Mouse (Mus musculus): ENCODE measurements around the gene Pitpnm1. TPM values are rescaled to one million over a fixed set of nuclear protein-coding genes. Genes with fewer than 3 reads are reported as not detected.
"Not testable (repeated sequence)": the region's sequence is repeated elsewhere in the genome, so short reads cannot be mapped to it uniquely, and the experiment has no call there.

Gene Pitpnm1
- total RNA-seq, 4 experiments from 2014 or later, result 1.1 to 3.3 (median 2.4) TPM

DNA sequence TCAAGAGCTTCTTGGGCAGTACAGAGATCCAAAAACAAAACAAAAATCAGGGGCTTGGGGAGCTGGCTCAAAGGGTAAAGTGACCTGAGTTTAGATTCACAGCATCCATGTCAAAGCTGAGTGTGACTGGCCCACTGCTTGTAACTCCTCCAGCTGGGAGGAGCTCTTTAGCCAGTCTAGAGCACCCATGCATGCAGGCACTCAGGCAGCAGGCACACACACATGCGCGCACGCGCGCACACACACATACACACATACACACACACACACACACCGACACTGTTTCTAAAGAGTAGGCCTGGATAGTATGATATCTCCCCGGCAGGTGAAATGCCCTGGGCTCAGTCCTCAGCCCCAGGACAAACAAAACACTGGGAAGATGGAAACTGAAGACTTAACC is 17.2 kb downstream of the Pitpnm1 start:
- no peak for DNase-seq (ENCODE audit: low spot score in 2 of 2)

DNA sequence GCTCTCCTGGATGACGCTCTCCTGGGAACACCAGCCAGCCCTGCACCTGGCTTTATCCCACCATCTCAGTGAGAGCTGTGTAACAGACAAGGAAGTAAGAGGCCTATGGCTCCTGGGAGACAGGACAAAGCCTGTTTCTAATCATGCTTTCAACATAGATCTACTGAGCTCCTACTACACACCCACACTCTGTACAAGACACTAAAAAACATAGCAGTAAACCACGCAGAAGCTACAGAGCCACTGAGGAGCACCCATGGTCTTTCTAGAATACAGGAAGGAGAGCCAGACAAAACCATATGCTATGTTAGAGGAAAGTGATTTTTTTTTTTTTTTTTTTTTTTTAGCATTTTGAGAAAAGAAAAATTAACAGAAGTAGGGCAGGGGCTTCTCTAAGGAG is 18.6 kb downstream of the Pitpnm1 start:
- no peak for DNase-seq (ENCODE audit: low spot score in 2 of 2)

GRCm38 (mm10) chr19:4119716-4120487 is 20.1 kb downstream of the Pitpnm1 start:
- no peak for DNase-seq (ENCODE audit: low spot score in 2 of 2)

DNA sequence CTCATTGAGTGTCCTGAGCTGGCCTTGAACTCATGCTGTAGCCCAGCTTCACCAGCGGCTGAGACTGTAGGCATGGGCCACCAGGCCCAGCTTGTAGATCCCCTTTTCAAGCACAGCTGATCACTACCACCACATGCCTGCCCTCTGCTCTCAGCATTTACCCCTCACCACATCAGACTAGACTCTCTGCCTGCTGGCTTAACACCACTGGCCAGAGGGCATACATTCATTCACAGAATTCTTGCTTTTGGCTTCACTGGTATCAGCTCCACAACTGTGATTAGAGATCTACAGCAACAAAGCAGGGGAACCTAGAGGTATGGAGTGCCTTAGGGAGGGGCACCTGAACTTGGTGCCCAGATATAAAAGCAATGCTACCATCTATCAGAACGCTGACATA is 20.7 kb downstream of the Pitpnm1 start:
- DNase-seq (ENCODE audit: low spot score in 2 of 2), result no peak

DNA sequence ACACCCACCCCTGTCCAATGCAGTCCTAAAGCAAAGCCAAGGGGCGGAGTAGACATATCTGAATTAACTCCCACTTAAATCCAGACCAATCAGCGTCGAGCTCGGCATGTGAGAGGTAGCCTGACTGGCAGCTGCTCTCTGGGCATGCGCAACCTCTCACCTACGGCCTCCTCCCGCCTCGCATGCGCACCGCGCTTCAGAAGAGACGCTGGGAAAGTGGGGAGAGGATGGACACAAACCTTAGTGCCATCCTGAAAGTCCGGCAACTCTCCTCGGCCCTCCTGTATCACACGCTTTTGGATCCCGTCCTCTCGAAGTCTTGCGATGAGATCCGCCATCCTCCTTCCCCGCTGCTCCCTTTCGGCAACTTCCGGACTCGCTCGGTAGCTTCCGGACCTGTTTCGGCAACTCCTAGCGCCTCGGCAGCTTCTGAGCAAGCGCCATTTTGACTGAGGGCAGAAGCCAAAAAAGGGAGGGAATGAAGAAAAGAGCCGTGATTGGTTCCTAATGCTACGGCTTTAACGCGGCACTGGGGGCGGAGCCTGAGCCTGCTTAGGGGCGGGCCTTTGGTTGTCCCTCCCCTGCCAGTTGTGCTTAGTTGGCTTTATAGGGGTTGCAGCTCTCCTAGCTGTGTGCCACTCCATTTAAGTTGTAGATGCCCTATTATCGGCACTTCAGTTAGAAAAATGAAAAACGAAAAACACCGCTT is 21.5 kb downstream of the Pitpnm1 start:
- peak; percentile 98 for DNase-seq (ENCODE audit: low spot score in 2 of 2)

DNA sequence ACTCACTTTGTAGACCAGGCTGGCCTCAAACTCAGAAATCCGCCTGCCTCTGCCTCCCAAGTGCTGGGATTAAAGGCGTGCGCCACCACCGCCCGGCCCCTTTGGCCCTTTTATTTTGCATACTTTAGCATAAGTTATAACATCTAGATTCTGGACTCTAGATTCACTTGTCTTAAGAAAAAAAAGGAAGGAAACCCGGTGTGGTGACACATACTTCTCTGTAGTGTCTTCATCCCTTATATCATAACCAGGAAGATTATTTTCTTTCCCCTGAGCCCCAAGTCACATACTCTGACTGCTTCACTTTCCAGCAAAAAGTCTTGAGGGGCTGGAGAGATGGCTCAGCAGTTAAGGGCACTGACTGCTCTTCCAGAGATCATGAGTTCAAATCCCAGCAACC is 22.1 kb downstream of the Pitpnm1 start:
- not testable (repeated sequence) for DNase-seq (ENCODE audit: low spot score in 2 of 2)

DNA sequence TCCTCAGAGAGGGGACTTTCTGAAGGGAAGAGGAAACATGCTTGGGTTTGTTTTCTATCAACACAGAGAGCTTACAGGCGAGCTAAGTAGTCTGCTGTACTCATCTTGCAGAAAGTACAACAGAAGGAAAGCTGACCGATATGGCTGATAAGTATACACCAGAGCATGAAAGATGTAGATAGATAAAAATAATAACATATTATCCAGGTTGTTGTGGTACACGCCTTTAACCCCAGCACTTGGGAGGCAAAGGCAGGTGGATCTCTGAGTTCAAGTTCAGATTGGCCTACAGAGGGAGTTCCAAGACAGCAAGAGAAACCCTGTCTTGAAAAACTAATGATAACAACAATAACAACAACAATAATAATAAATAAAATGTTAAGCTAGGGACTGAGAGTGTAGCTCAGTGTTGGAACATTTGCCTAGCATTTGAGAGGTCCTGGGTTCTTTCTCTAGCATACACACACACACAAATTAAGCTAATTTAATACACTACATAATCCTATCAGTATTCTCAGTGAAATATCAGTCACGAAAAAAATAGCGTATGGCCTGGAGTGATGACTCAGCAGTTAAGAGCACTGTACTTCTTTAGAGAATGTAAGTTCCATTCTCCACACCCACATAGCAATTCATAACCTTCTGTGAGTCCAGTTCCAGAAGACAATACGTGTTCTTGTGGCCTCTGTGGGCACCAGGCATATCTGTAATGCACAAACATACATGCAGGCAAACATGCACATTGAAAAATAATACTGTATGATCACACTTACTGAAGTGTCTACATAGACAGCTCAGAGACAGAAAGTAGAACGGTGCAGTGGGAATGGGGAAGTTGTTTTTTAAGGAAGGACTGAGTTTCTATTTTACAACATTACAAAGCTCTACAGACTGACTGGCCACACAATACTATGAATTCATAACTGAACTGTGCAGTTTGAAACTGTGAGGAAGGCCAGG is 22.9 kb downstream of the Pitpnm1 start:
- no peak for DNase-seq (ENCODE audit: low spot score in 2 of 2)

GRCm38 (mm10) chr19:4124432-4124831 is 24.6 kb downstream of the Pitpnm1 start:
- no peak for DNase-seq (ENCODE audit: low spot score in 2 of 2)

DNA sequence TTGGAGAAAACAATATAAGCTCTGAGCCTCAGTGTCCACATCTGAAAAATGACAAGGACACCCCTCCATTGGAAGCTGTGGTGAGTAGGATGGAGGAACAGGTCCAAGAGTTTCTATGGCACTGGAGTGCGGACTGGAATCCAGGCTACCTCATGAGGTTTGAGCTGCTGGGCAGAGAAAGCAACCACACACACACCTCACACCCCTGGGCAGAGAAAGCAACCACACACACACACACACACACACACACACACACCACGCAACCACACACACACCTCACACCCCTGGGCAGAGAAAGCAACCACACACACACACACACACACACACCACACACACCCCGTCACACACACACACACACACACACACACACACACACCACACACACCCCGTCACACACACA is 25.5 kb downstream of the Pitpnm1 start:
- DNase-seq (ENCODE audit: low spot score in 2 of 2), result not testable (repeated sequence)

DNA sequence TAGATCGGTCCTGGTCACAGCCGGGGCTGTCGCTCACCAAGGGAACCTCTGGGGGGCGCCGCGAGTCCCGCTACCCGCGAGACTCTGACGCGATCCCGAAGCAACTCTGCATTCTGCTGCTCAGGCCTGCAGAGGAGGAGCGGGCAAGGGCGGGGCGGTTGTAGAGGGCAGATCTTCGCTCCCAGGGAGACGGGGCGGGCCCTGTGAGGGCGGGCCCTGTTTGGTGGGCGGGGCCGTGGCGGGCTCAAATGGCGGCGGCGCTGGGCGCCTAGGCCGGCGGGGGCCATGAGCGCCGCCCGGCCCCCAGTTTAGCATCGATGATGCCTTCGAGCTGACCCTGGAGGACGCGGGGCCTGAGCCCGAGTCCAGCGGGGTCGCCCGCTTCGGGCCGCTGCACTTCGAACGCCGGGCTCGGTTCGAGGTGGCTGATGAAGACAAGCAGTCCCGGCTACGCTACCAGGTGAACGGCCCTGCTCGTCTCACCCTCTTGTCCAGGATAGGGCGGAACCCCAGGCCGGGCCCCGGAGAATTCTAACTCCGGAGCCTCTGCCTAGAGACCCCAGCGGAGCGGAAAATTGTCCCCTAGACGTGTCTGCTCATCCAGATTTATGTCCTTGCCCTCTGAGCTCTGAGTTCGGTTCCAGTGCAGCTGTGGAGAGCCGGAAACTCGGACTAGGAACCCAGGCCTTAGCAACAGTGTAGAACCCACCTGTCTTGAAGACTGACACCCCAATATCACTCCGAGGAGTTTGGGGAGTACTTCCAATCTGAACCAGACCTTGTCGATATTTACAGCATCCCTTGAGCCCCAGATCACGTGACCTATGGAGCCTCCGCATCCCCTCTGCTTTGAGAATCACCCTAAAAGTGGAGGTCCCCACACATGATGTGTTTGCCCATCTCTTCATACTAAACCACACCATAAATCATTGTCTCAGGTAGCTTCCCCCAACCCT is 26.2 kb downstream of the Pitpnm1 start, which contains the start of gene Aip:
TSS of gene Aip (minus strand) at position 118 of the 956 bp plus-strand sequence.
- DNase-seq (ENCODE audit: low spot score in 2 of 2), result peak; percentile 96 to 98

- no peak for DNase-seq (ENCODE audit: low spot score in 2 of 2)
These were observed 27.1 kb downstream of the Pitpnm1 start for GRCm38 (mm10) chr19:4126759-4127495.

DNA sequence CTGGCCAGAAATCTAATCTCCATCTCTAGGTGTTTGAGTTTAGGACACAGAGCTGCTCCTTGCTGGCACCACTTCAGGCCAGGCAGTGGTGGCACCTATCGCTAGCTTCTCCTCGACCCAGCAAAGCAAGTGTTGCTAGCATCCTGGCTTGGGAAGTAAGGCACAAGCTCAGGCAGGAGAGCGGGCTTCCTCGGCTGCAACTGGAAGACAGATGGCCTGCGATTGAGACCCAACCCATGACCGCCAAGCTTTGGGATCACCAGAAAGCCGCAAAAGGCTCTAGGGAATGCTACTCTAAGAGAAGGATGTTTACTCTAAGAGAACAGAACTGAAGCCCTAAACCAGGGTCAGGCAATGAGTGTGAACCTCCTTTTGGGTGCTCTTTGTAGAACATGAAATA is 29.7 kb downstream of the Pitpnm1 start:
- DNase-seq (ENCODE audit: low spot score in 2 of 2), result no peak

- no peak for DNase-seq (ENCODE audit: low spot score in 2 of 2)
These were observed 30.3 kb downstream of the Pitpnm1 start for GRCm38 (mm10) chr19:4130106-4130505.

DNA sequence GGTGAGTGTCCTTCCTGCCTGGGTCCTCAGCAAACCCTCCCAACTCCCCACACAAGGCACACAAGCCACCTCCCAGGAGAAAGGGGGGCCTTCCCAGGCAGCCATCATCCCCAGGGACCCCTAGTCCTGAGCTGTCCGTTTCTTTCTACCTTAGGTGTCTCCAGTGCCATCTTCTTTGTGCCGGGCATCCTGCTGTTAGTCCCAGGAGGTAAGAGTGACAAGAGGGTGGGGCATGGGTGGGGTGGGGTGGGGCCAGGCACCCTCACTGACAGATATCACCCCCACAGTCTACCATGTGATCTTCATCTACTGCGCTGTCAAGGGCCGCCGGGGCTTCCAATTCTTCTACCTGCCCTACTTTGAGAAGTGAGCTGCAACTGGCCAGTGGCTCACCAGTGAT is 31.3 kb downstream of the Pitpnm1 start:
- no peak for DNase-seq (ENCODE audit: low spot score in 2 of 2)

DNA sequence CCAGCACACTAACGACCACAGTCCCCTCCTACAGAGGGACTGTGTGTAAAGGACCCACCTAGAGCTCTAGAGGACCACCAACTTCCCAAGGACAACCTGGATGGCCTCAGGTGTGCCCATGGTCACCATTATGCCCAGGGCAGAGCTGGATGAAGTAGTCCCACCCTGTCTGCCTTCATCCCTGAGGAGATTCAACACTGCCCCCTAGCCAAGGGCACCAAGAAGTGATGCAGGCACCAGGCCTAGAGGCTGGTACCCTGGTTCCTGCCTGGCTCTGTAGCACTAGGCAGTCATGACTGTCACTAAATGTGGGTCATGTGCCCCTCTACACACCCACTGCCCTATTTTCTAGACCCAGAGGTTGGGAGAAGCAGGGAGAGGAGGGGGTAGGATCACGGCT is 32.0 kb downstream of the Pitpnm1 start:
- DNase-seq (ENCODE audit: low spot score in 2 of 2), result no peak

DNA sequence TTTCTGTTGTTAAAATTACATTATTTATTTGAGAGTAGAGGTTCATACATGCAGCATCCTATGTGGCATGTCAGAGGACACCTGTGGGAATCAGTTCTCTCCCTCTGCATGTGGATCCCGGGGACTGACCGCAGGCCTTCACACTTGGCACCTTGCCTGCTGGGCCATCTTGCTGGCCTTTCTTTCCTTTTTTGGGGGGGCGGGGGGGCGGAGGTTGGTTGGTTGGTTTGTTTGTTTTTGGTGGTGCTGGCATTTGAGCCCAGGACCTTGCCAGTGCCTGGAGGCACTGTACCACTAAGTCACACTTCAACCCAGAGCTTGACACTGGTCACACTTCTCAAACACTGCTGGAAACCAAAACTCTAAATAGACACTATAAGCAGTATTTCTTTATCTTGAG is 34.6 kb downstream of the Pitpnm1 start:
- DNase-seq (ENCODE audit: low spot score in 2 of 2), result no peak

DNA sequence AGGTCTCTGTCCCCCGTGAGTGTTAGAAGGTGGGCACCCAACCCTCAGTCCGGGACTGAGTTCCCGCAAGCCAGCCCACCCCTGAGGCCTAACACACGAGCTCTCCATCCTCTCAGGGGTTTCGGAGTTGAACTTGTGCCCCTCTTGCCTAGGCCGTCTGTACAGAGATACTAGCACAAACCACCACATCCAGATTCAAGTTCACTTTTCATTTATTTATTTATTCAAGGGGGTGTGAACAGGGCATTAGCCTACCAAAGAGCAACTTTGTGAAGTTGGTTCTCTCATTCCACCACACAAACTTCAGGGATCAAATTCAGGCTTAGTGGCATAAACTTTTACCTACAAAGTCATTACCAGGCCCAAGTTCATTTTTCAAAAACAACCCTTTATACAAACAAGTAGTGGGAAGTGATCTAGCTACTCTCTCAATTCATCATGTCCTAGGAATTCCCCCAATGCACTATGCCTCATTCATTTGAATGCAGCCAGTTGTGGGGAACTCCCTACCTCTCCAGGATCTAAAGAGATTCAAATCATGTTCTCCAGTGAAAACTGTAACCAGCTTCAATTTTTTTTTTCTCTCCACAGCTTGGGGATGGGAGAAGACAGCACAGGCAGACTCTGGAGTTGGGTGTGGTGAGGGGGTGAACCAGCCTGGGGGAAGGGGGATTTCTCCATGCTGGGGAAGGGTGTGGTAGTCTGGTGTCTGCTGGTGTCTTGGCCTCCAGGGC is 35.6 kb downstream of the Pitpnm1 start:
- DNase-seq (ENCODE audit: low spot score in 2 of 2), result not testable (repeated sequence)

- not testable (repeated sequence) for DNase-seq (ENCODE audit: low spot score in 2 of 2)
These were observed 36.2 kb downstream of the Pitpnm1 start for GRCm38 (mm10) chr19:4135963-4136345.

- DNase-seq (ENCODE audit: low spot score in 2 of 2), result no peak
These were observed 36.7 kb downstream of the Pitpnm1 start for GRCm38 (mm10) chr19:4136463-4136862.
